In genomic region chr9:86328270-86328669, GRCm38 (mm10) we compare ENCODE assay signal across 23 mouse cellular contexts.
DNase-seq lines count a peak whose midpoint lies in the region; ATAC-seq lines count a peak whose summit lies in the region.
"Had no signal": no experiment of that assay in that cellular context is flagged by ENCODE, and none has a peak within 500 bp of the region (broad histone marks: within the 10 kb centered on the region; RNA-seq: fewer than 3 reads in every experiment).

No protein-coding gene starts in this region.

- no peaks in the 10 kb centered on the region for H3K27me3 ChIP-seq in heart, embryonic 12.5 days (replicated peaks)
- H3K27me3 ChIP-seq in heart, embryonic 10.5 days (ENCODE audit: insufficient read depth, poor library complexity, severe bottlenecking) = no peaks in the 10 kb centered on the region
- no peaks in the 10 kb centered on the region for H3K27me3 ChIP-seq in hindbrain, embryonic 16.5 days (replicated peaks; ENCODE audit: control insufficient read depth, insufficient read depth, low read length)
- H3K27me3 ChIP-seq in hindbrain, embryonic 12.5 days = no peaks in the 10 kb centered on the region
- H3K27me3 ChIP-seq in midbrain, embryonic 10.5 days (ENCODE audit: low read depth, poor library complexity, severe bottlenecking) = no peaks in the 10 kb centered on the region
- H3K27me3 ChIP-seq in midbrain, embryonic 14.5 days (ENCODE audit: control insufficient read depth, insufficient read depth, low read length) = no peaks in the 10 kb centered on the region
- H3K27me3 ChIP-seq: liver, embryonic 15.5 days; neural tube, embryonic 13.5 days had no signal

- H3K4me2 ChIP-seq in heart, embryonic 12.5 days = no peak overlapping the region
- no peak overlapping the region for H3K4me2 ChIP-seq in hindbrain, embryonic 16.5 days (ENCODE audit: low read length)
- no peak overlapping the region for H3K4me2 ChIP-seq in hindbrain, embryonic 12.5 days (replicated peaks)
- H3K4me2 ChIP-seq in midbrain, embryonic 14.5 days (ENCODE audit: low read length) = no peak overlapping the region
- H3K4me2 ChIP-seq: liver, embryonic 15.5 days; neural tube, embryonic 13.5 days had no signal

- 51% methylated on average over 4 of the region's 4 CpGs for WGBS in heart, embryonic 12.5 days
- WGBS in heart, embryonic 10.5 days = 55% methylated on average over 4 of the region's 4 CpGs
- 79% methylated on average over 4 of the region's 4 CpGs for WGBS in hindbrain, embryonic 16.5 days
- WGBS in hindbrain, embryonic 12.5 days = 76% methylated on average over 4 of the region's 4 CpGs
- 77% methylated on average over 4 of the region's 4 CpGs for WGBS in midbrain, embryonic 10.5 days
- WGBS in midbrain, embryonic 14.5 days = 78% methylated on average over 4 of the region's 4 CpGs

- H3K9me3 ChIP-seq in heart, embryonic 12.5 days (replicated peaks) = no peaks in the 10 kb centered on the region
- no peaks in the 10 kb centered on the region for H3K9me3 ChIP-seq in heart, embryonic 10.5 days
- no peaks in the 10 kb centered on the region for H3K9me3 ChIP-seq in hindbrain, embryonic 16.5 days (ENCODE audit: control insufficient read depth, low read length)
- no peaks in the 10 kb centered on the region for H3K9me3 ChIP-seq in hindbrain, embryonic 12.5 days (replicated peaks)
- H3K9me3 ChIP-seq in midbrain, embryonic 10.5 days (replicated peaks) = no peaks in the 10 kb centered on the region
- no peaks in the 10 kb centered on the region for H3K9me3 ChIP-seq in midbrain, embryonic 14.5 days (ENCODE audit: control insufficient read depth, low read length)
- H3K9me3 ChIP-seq: liver, embryonic 15.5 days; neural tube, embryonic 13.5 days had no signal

- no peak for ATAC-seq in heart, embryonic 12.5 days (ENCODE audit: insufficient number of reproducible peaks, low FRiP score)
- 0 out of 2 replicates have a peak, but pooled peaks have one; percentile 24 for ATAC-seq in hindbrain, embryonic 16.5 days
- ATAC-seq in hindbrain, embryonic 12.5 days (ENCODE audit: low FRiP score) = no peak
- ATAC-seq in midbrain, embryonic 14.5 days (ENCODE audit: low FRiP score, low TSS enrichment) = no peak
- ATAC-seq: forebrain, embryonic 16.5 days; intestine, embryonic 16.5 days; lung, postnatal 0 days had no signal

- H3K4me1 ChIP-seq in heart, embryonic 12.5 days (replicated peaks) = peaks cover 15% of the 10 kb centered on the region
- H3K4me1 ChIP-seq in heart, embryonic 10.5 days = peaks cover 13% of the 10 kb centered on the region; the same call in 1 of the 2 replicates
- H3K4me1 ChIP-seq in hindbrain, embryonic 16.5 days (ENCODE audit: control insufficient read depth, insufficient read depth, low read depth, low read length) = no peaks in the 10 kb centered on the region
- H3K4me1 ChIP-seq in hindbrain, embryonic 12.5 days = peaks cover 4% of the 10 kb centered on the region; the same call in 1 of the 2 replicates
- peaks cover 29% of the 10 kb centered on the region for H3K4me1 ChIP-seq in midbrain, embryonic 10.5 days
- H3K4me1 ChIP-seq in midbrain, embryonic 14.5 days (ENCODE audit: control insufficient read depth, insufficient read depth, low read length) = no peaks in the 10 kb centered on the region
- H3K4me1 ChIP-seq: liver, embryonic 15.5 days; neural tube, embryonic 13.5 days had no signal

- H3K4me3 ChIP-seq in heart, embryonic 12.5 days = no peak overlapping the region
- H3K4me3 ChIP-seq in heart, embryonic 10.5 days = no peak overlapping the region
- no peak overlapping the region for H3K4me3 ChIP-seq in hindbrain, embryonic 16.5 days (ENCODE audit: low read length)
- no peak overlapping the region for H3K4me3 ChIP-seq in hindbrain, embryonic 12.5 days
- H3K4me3 ChIP-seq in midbrain, embryonic 10.5 days = no peak overlapping the region
- H3K4me3 ChIP-seq in midbrain, embryonic 14.5 days (replicated peaks; ENCODE audit: low read depth, low read length) = no peak overlapping the region
- H3K4me3 ChIP-seq: liver, embryonic 15.5 days; neural tube, embryonic 13.5 days had no signal

- H3K36me3 ChIP-seq in heart, embryonic 12.5 days = no peaks in the 10 kb centered on the region
- no peaks in the 10 kb centered on the region for H3K36me3 ChIP-seq in heart, embryonic 10.5 days
- H3K36me3 ChIP-seq in hindbrain, embryonic 16.5 days (ENCODE audit: control insufficient read depth, insufficient read depth, low read length) = no peaks in the 10 kb centered on the region
- H3K36me3 ChIP-seq in hindbrain, embryonic 12.5 days = no peaks in the 10 kb centered on the region
- H3K36me3 ChIP-seq in midbrain, embryonic 10.5 days = no peaks in the 10 kb centered on the region; the same call in 1 of the 2 replicates
- no peaks in the 10 kb centered on the region for H3K36me3 ChIP-seq in midbrain, embryonic 14.5 days (ENCODE audit: control insufficient read depth, insufficient read depth, low read length)
- H3K36me3 ChIP-seq: liver, embryonic 15.5 days; neural tube, embryonic 13.5 days had no signal

- no peak overlapping the region for H3K9ac ChIP-seq in heart, embryonic 12.5 days
- H3K9ac ChIP-seq in hindbrain, embryonic 16.5 days (ENCODE audit: low read depth, low read length) = no peak overlapping the region
- H3K9ac ChIP-seq in hindbrain, embryonic 12.5 days = no peak overlapping the region
- no peak overlapping the region for H3K9ac ChIP-seq in midbrain, embryonic 14.5 days (replicated peaks; ENCODE audit: low read length)
- H3K9ac ChIP-seq: liver, embryonic 15.5 days; neural tube, embryonic 13.5 days had no signal

- DNase-seq in heart, embryonic 10.5 days (ENCODE audit: low spot score) = no peak
- no peak for DNase-seq in midbrain, embryonic 10.5 days (ENCODE audit: low spot score)
- no peak for DNase-seq in midbrain, embryonic 14.5 days
- DNase-seq in mesoderm, embryonic 11.5 days (ENCODE audit: low read depth, low spot score) = peak; percentile 9
- DNase-seq in spleen, postnatal 4 days (ENCODE audit: low spot score in 2 of 2) = no peak
- DNase-seq: adrenal gland, postnatal 25 days; B cell, adult 2 months; cerebellum, adult 2 months; cerebellum, postnatal 14 days; gastrocnemius, postnatal 10 days; kidney, postnatal 10 days; layer of hippocampus, adult 9-11 months; right cerebral cortex, postnatal 14 days; thymus, postnatal 14 days had no signal

- peak overlapping the region; percentile 36; the same call in 1 of the 2 replicates for H3K27ac ChIP-seq in heart, embryonic 12.5 days (ENCODE audit: poor library complexity, severe bottlenecking)
- H3K27ac ChIP-seq in heart, embryonic 10.5 days = no peak overlapping the region
- H3K27ac ChIP-seq in hindbrain, embryonic 16.5 days (ENCODE audit: low read depth, low read length) = no peak overlapping the region
- no peak overlapping the region for H3K27ac ChIP-seq in hindbrain, embryonic 12.5 days
- H3K27ac ChIP-seq in midbrain, embryonic 10.5 days (replicated peaks) = peak overlapping the region; percentile 43; the same call in 1 of the 2 replicates
- no peak overlapping the region for H3K27ac ChIP-seq in midbrain, embryonic 14.5 days (replicated peaks; ENCODE audit: low read depth, low read length)
- H3K27ac ChIP-seq: liver, embryonic 15.5 days; macrophage; neural tube, embryonic 13.5 days had no signal

Comparison
In these comparisons a context has a peak if more than half of its experiments do, and no peak if none do; other contexts are left out.
1. H3K27ac ChIP-seq: peak in heart, embryonic 12.5 days (single experiment) and midbrain, embryonic 10.5 days (single experiment); none in heart, embryonic 10.5 days (single experiment), hindbrain, embryonic 16.5 days (single experiment), hindbrain, embryonic 12.5 days (single experiment) and midbrain, embryonic 14.5 days (single experiment).